Mouse (Mus musculus) testis, adult 2 months (tissue): ENCODE measurements at regions not wholly inside any gene's neighbourhood (a gene's known extent, or its start where the extent isn't known, plus 50 kb on each side); places are given as distances from the start of the nearest gene placed in this dataset.

ENCODE experiments used
- CTCF ChIP-seq: fragments of 200-500 bp; IDR thresholded peaks from 2 replicates; pipeline ENCODE4 v1.5.1; 2012; ENCODE audit warnings: low read depth, mild to moderate bottlenecking, inconsistent platforms, low read length, moderate library complexity; ENCODE audit not compliant: control insufficient read depth, insufficient read depth, insufficient replicate concordance
- POLR2A ChIP-seq: fragments of 200-500 bp; IDR thresholded peaks from 2 replicates; pipeline ENCODE4 v1.6.1; 2012; ENCODE audit warnings: low read depth, mild to moderate bottlenecking, inconsistent platforms, low read length, moderate library complexity; ENCODE audit not compliant: control insufficient read depth

GRCm38 (mm10) chr10:96263544-96263943 lies 127.1 kb downstream of the Gm5426 start:
- TF ChIP-seq CTCF = no peak
- TF ChIP-seq POLR2A = no peak
